Mouse (Mus musculus): ENCODE measurements around the gene Lbx1. TPM values are rescaled to one million over a fixed set of nuclear protein-coding genes. Genes with fewer than 3 reads are reported as not detected.

Gene Lbx1
- not detected in 2 replicates for total RNA-seq (2015)
- not detected in 2 replicates for total RNA-seq (2017)

DNA sequence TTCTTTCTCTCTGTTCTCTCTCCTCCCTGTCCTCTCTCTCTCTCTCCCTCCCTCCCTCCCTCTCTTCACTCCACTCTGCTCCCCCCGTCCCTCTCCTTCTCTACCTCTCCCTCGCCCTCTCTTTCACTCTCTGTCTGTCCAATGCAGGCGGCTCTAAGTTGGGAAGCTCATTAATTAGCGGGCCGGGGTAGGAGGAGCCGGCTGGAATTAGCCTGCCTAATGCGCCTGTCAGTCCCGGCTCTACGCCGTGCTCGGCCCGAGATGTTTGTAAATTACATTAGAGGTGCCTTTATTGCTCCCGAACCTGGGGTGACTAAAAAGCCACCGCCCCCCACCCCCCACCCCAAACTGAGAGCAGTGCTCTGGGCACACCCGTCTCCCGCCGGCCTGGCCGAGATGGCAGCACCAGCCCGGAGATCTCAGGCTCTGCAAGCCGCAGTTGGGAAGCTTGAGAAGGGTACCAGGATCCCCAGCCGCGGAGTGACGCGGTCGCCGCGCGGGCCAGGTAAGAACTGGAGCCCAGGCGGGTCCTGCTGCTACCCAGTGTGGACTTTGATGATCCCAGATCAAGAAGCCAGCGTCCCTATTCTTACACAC, at the start of gene Lbx1:
Lbx1 (minus strand) TSS at position 47 of the 597 bp plus-strand sequence.
- ATAC-seq (ENCODE audit: poor library complexity, severe bottlenecking), result no peak

DNA sequence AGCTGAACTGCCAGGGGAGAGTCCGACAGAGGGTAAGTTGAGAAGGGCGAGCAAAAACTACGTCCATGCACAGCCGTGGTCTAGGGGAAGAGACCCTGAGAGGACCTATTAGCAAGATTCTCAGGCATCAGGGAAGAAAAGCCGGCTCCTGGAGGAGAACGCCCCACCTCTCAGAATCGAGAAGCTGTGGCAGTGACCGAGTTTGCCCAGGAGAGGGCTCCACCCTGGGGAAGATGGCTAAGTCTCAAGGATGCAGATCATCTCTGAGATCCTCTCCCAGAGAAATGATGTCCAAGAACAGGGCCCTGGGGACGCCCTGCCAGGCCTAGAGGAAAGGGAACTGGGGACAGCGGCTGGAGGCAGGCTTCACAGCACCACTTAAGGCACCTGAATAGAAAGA, 47.7 kb upstream of the Lbx1 start:
- ATAC-seq (ENCODE audit: poor library complexity, severe bottlenecking), result no peak

DNA sequence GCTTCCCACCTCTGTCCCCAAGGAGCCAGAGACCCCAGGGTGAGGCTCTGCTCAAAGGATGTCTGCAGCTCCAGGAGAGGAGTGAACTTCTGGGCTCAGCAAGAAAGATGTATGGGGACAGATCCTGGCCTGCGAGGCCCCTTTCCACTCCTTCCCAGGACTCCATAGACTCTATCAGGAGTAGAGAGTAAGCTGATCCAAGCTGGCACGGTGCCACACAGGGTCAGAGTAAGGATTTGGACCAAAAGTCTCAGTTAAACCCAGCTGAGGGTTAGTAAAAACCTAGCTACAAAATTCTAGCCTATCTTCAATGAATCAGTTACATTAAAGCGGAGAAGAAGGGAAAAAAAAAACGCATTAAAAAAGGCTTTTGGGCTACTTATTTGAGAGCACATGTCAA, 40.6 kb upstream of the Lbx1 start:
- no peak for ATAC-seq (ENCODE audit: poor library complexity, severe bottlenecking)

DNA sequence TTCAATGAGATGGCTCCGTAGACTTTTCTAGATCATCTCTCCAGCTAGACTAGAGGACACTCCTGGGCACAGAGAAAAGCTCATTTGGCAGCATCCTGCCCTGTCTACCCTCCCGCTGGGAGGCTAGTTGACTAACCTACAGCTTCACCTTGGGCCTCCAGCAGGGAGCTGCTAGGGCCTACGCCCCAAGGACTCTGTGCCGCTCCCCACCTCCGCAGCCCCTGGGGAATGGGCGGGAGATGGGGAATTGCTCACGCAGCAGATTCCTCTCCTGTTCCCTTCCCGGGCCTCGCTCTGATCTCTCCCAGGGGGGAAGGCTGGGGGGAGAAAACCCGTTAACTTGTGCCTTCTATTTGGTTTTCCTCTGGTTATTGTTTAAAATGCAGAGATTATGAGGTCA, 36.4 kb upstream of the Lbx1 start:
- no peak for ATAC-seq (ENCODE audit: poor library complexity, severe bottlenecking)

DNA sequence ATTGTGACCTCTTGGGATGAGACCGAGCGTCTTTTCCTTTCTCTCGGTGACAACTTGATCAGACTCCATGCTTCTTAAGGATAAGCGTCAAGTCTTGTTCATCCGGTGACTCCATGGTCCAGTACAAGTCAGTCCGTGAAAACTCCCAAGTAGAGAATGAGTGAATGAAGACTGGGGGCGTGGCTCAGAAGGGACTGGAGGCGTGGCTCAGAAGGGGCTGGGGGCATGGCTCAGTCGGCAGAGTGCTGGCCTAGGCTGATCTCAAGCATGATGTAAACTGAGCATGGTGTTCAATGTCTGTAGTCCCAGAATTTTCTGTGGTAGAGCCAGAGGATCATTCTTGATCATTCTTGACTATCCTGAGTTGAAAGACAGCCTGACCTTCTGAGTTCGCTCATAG, 27.4 kb upstream of the Lbx1 start:
- no peak for ATAC-seq (ENCODE audit: poor library complexity, severe bottlenecking)

DNA sequence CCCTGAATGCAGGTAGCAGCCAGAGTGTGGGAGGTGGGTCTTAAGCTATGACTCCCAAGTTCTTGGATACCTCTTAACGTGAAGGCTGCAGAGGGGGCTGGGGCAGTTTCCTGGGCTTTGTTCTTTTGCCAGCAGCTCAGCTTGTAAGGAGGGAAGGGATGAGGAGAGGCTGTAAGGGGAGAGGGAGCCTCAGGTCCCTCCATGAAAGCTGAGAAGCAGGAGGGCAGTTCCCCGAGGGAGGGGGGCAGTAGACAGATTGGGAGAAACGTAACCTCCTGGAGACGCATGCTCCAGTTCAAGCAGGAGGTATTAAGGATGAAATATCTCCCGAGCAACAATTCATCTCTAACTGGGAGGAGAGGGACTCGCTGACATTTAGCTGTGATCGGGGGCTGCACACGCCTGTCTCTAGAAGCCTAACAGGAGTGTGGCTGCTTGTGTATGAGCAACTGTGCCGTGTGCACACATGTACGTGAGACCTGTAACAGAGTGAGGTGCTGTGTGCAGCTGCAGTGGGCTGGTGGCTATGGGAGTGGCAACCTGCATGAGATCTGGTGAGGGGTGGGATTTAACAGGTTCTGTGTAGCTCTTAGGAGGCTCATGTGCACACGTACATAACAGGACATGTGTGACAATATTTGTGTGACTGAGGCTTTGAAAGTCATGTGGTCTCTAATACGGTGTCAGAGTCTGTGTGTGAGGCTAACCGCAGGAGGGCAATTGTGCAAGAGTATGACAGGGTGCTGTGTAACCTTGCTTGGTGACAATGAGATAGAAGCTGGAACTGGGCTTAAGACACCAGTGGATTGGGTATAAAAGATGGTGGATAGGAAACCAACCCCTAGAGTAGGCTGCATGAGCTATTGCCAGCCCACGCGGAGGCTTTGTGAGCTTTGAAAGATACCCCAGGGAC, 22.1 kb upstream of the Lbx1 start:
- peak; percentile 49 for ATAC-seq (ENCODE audit: poor library complexity, severe bottlenecking)

DNA sequence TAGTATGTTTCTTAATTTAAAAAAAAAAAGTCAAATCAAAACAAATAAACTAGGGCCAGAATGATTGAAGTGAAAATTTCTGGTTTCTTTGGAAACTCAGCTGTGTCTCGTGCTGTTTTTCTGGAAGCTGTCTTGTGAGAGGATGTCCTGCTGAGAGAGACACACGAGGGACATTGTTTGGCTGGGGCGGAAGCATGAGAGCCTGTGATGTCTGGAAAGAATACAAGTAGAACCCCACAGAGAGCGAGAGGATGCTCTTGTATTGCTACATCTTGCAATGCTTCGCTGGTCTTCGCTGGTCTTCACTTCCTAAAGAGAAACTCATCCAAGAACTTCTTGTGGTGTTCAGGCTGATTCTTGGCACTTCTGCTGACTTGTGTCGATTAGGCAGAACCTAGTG, 19.2 kb upstream of the Lbx1 start:
- ATAC-seq (ENCODE audit: poor library complexity, severe bottlenecking), result no peak

DNA sequence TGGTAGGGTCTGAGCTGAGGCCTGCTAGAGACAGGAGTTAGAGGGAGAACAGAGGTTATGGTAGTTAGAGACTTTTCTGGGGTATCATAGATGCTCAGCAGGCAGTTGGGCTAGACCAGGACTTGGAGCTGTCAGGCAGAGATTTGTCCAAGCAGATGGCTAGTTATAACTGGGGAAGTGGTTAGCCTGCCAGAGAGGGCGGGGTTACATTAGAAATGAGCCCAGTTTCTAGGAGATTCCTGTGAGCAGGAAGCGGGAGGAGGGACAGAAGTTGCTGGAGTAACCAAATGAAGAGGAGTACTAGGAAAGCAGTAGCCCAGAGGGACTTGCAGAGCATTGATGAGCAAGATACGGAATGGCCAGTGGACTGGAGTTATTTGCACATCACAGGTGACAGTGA, 16.8 kb upstream of the Lbx1 start:
- no peak for ATAC-seq (ENCODE audit: poor library complexity, severe bottlenecking)

DNA sequence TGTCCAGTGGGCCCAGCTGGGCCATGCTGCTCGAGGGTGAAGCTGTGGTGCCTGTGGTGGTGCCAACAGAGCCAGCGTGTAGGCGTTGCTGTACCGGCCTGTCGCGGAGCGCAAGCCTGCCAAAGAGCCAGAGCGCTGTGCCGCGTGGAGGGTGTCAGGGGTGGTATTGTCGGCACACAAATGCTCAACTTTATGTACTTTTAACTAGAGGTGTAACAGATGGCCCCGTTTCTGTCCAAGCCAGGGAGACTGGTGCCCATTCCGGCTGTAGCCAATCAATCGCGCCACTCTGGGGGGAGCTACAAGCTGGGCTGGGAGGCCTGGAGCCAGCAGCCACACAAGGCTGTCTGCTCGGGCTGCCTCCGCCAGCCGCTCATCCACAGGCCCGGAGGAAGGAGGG, 13.1 kb upstream of the Lbx1 start:
- ATAC-seq (ENCODE audit: poor library complexity, severe bottlenecking), result no peak

DNA sequence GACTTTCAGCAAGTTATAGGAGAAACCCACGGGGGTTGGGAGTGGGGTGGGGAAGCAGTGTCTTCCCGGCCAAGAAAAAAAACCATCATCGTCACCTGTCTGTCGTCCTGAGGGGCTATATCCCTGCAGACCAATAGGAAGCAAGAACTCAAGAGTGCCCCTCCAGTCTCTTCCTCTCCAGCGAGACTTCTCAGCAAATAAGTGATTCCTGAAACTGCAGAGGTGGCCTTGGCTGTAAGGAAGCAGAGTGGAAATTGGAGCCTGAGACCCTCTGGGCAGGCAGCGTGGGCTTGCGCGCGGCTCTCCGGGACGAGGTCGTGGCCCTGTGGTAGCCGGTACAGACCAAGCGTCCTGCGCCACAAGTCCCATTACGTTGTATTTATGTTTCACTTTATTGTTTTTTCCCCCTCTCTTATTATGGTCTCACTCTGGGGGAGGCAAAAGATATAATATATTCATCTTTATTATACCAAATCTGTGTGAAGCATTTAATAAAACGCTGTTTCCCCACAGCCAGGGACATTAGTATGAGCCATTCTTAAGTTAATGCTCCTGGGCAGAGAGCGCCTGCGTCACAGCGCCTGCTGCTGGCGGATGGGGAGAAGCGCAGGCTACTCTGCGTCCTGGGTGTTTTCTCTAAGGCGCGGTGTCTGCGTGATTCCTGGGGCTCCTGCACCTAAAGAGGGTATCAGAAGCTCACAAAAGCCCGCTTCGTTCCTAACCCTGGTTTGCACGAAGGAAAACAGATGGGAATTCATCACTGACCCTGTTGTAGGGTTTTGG, 8.5 kb upstream of the Lbx1 start:
- ATAC-seq (ENCODE audit: poor library complexity, severe bottlenecking), result peak; percentile 71

DNA sequence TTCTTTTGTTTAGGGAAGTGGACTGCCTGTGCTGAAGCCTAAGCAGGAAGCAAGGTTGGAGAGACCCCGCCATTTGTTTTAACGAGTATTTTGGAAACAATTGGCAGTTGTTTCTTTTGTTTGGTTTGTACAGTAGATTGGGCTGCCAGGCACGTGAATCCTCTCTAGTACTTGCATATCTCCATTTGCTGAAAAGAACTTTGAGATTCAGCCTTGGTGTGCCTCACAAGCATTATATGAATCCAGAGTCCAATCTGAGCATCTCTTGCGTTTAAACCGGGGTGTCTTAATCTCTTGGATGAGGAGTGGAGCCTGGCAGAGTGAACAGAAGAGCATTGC, 7.6 kb upstream of the Lbx1 start:
- ATAC-seq (ENCODE audit: poor library complexity, severe bottlenecking), result no peak

DNA sequence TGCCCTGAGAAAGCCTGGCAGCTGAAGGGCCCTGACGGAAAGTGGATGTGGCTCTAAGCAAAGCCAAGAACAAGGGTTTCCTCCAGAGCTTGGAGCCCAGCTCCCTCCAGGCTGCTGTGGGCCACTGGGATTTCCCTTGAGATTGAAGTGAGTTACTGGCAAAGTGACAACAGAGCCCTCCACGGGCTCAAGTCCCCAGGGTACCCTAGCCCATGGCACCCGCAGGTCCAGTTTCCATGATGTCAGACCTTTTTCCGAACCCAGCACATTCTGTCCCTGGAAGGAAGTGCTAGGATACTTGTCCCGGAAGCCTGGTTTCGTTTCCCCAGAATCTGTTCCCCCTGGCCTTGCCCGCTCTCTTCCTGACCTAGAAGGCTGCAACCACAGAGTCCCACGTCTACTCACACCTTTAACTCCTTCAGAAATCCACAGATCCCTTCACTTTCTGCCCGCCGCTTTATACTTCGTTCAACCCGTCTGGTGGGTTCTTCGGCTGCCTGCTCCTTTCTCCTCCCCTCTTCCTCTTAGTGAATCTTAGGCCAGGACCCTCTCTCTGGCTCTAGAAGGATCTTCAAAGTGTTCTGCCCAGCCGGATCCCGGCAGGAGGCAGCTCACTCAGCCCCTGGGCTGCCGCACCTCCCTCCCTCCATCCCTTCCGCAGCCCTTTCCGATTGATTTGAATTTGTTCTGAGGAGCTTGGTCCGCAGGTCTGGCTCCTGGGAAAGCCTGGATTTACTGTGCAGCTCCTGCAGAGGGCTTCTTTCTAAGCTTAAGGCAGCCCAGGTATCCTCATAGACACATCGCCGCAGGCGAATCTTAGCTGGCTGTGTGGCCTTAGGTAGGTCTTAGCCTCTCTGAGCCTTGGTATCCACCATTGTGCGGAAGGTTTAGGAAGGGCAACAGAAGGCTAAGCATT, 7.0 kb upstream of the Lbx1 start:
- ATAC-seq (ENCODE audit: poor library complexity, severe bottlenecking), result no peak

DNA sequence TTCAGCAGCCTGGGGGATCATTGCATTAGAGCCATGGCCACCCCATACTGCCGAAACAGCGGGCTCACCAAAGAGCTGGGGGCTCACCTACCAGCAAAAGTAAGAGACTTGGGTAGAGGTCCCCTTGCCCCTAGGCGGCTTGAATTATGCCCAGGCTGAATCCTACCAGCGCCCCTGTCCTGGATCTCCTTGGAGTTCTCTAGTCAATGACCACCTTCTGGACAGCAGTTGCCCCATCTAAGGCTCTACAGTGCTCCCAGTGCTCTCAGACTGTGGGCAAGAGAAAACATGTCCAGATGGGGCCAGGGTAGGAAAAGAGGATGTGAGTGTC, 6.4 kb upstream of the Lbx1 start:
- ATAC-seq (ENCODE audit: poor library complexity, severe bottlenecking), result peak; percentile 49; the same call in 1 of the 2 replicates

DNA sequence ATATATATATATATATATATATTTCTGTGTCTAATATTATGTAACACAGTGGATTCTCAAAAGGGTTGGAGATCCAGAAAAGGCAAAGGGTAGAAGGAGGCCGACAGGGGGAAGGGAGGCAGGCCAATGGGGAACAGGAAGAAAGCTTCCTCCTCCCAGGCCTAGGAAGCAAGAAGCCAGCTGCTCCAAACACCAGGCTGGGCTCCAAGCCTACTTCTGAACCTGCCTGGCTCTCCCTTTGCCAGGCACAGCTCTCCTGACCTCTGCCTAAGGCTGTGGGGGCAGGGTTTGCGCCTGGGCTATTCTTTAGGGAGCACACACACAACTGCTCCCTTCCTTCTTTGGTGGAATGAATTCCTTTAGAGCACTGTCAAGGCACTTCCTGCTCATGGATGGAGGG, 4.4 kb upstream of the Lbx1 start:
- ATAC-seq (ENCODE audit: poor library complexity, severe bottlenecking), result no peak

DNA sequence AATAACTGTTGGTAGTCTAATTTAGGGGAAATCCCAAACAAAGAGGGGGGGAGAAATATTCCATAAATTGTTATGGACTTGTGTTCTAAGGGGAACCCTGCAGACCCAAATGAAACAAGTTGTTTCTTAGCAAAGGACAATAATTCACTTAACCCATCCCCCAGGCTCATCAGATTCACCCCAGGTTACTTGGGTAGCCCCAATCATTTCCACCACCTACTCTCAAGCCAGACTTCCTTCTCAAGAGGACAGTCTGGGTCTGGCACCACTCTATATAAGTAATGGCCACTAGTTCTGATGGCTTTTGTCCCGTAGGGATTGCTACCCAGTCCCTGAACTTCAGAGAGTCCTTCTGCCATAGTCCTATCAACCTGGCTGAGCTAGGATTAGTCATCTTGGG, 3.6 kb upstream of the Lbx1 start:
- ATAC-seq (ENCODE audit: poor library complexity, severe bottlenecking), result no peak

DNA sequence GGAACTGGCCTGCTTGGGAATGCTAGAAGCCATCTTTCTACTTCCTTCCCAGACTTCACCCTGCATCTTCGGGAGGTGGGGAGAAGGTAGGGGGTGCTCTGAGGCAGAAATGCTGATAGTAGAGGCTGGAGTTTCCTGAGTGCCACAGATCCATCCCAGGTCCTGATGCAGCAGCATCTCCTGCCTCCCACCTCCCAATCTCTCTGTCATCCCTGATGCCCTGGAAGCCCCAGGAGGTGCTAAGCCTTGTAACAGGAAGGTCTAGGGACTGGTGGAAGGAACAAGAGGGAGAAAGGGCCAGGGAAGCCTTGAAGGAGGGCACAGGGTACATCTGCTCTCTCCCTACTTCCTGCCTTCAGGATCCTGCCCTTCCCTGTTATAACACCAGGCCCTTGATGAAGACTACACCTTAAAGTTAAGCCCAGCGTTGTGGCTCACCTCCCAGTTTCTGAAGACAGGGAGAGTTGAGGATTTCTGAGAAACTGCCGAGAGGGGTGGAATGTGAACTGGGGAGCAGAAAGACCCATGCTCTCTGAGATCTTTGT, 2.1 kb upstream of the Lbx1 start:
- no peak for ATAC-seq (ENCODE audit: poor library complexity, severe bottlenecking)

DNA sequence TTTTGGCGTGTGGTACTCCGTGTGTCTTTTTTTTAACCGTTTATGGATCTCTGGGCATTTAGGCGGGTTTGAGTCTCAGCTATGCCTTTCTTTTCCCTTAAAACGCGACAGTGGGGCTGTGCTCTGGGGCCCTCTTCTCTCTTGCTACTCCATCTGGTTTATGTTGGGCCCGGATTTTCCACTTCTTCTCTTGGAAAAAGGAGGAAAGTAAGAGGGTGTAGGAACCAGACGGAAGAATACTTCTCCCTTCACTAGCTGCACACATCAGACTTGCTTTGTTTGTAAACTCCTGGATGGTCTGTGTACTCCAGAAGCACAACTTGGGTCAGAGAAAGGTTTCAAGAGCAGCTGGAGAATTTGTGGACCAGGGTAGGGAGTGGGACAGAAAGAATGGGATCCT, 1.5 kb upstream of the Lbx1 start:
- no peak for ATAC-seq (ENCODE audit: poor library complexity, severe bottlenecking)

DNA sequence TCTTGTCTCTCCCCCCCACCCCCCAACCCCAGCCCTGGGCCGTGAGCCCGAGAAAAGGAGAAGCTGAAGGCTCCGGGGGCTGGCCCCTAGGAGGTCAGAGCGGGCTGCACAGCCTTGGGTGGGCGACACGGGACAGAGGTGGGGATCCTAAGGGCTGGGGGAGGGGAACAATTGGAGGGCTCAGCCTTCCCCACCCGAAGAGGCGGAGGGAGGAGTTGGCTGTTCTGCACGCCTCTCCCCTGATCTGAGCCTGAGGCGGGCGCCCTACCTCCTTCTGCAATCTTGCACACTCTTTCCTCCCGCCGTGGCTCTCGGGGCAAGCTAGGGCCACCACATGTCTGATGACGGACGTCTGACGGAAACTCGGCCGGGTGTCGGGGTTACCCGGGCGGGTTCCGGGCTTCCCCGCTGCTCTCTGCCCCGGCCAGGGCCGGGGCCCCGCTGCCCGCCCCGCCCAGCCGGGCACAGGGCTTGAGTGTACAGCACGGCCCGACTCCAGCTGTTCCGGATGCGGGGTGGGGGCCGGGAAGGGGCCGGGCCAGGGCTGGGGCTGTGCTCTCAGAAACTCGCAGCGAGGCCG, 841 bp upstream of the Lbx1 start:
- ATAC-seq (ENCODE audit: poor library complexity, severe bottlenecking), result peak; percentile 39

DNA sequence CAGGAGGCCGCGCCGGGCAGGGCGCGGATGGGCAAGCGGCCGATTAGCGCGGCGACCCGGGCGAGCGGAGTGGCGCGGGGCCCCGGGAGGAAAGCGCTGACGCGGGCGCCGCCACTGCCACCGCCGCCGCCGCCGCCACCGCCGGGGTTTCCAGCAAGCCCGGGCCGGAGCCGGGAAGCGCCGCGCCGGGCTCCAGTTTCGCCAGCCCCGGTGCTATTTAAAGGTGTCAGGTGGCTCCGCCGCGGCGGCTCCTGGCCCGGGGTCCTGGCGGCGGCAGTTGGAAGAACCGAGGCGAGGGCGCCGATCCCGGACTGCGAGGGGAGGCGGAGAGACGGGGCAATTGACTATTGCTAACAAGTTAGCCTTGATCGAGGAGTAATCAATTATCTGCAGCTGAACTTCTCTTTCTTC, 276 bp downstream of the Lbx1 start:
- no peak for ATAC-seq (ENCODE audit: poor library complexity, severe bottlenecking)

DNA sequence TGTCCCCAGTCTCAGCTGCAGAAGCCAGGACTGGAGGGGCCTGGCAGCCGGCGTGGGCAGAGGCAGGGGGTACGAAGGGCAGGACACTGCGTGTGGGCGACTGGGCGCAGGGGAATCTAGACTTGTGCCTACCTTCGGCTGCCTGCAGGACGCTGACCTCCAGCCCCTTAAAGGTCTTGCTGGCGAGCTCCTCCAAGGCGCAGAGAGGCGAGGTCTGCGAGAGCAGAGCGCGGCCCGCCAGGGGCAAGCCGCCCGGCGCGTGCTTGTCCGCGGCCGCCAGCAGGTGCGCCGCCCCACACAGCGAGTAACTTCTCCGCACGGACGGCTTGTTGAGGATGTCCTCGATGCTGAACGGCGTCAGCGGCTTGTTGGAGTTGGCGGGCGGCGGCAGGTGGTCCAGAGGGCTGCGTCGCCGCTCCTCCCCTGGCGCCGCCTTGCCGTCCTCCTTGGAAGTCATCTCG, 811 bp downstream of the Lbx1 start:
- no peak for ATAC-seq (ENCODE audit: poor library complexity, severe bottlenecking)
